Mouse (Mus musculus) forebrain, embryonic 16.5 days (tissue): ENCODE measurements around the gene Tmem131. TPM values are rescaled to one million over a fixed set of nuclear protein-coding genes. Genes with fewer than 3 reads are reported as not detected.

Source experiments
- ATAC-seq: fragments of 200-750 bp; cut with Nextera tagmentation; 2 replicates; pipeline ENCODE4 v1.8.0; 2017; ENCODE audit warnings: mild to moderate bottlenecking, moderate library complexity
- H3K27ac ChIP-seq: fragments of 300-500 bp; sonication (generic); 2 replicates; pipeline ENCODE4 v1.5.1; 2014; ENCODE audit warnings: low read length, control low read depth
- H3K27me3 ChIP-seq: fragments of 300-500 bp; sonication (generic); replicated peaks from 2 replicates; pipeline ENCODE4 v1.6.1; 2014; ENCODE audit warnings: low read length; ENCODE audit not compliant: control insufficient read depth, insufficient read depth
- H3K36me3 ChIP-seq: fragments of 300-500 bp; sonication (generic); 2 replicates; pipeline ENCODE4 v1.6.1; 2014; ENCODE audit not compliant: control insufficient read depth, insufficient read depth
- H3K4me1 ChIP-seq: fragments of 300-500 bp; sonication (generic); replicated peaks from 2 replicates; pipeline ENCODE4 v1.6.1; 2014; ENCODE audit warnings: low read length; ENCODE audit not compliant: control insufficient read depth, insufficient read depth
- H3K4me2 ChIP-seq: fragments of 300-500 bp; sonication (generic); 2 replicates; pipeline ENCODE4 v1.6.1; 2014; ENCODE audit warnings: mild to moderate bottlenecking, low read length, control low read depth
- H3K4me3 ChIP-seq: fragments of 300-500 bp; sonication (generic); replicated peaks from 2 replicates; pipeline ENCODE4 v1.5.1; 2014; ENCODE audit warnings: mild to moderate bottlenecking, low read length, control low read depth
- H3K9ac ChIP-seq: fragments of 300-500 bp; sonication (generic); replicated peaks from 2 replicates; pipeline ENCODE4 v1.6.1; 2014; ENCODE audit warnings: low read depth, low read length, control low read depth
- H3K9me3 ChIP-seq: fragments of 300-500 bp; sonication (generic); 2 replicates; pipeline ENCODE4 v1.6.1; 2016; ENCODE audit warnings: low read length; ENCODE audit not compliant: control insufficient read depth
- WGBS: fragments of 180-500 bp; shearing (Covaris S2); extraction: QIAGEN DNeasy Blood & Tissue Kit; methylation state at CpG from one replicate; pipeline ENCODE4 v1.1.7; 2014; 5-methylcytosine and 5-hydroxymethylcytosine counted together
- polyA plus RNA-seq: library from polyadenylated mRNA; unstranded; fragments of >200 nt; fragmentation: Nextera tagmentation; extraction: Ambion mirVana; gene quantifications from 2 replicates; pipeline ENCODE4 v1.2.1, GENCODE M21; 2015

The Tmem131 gene
- polyA plus RNA-seq, 1 experiment from 2014 or later: 14.4 TPM

- H3K36me3 ChIP-seq: no peaks in the 10 kb centered on the region
- no peak overlapping the region for H3K4me2 ChIP-seq
- H3K27me3 ChIP-seq: no peaks in the 10 kb centered on the region
- peaks cover 9% of the 10 kb centered on the region for H3K4me1 ChIP-seq
- H3K4me3 ChIP-seq: no peak overlapping the region
- no peak overlapping the region for H3K9ac ChIP-seq
- no peak overlapping the region for H3K27ac ChIP-seq
- no peaks in the 10 kb centered on the region for H3K9me3 ChIP-seq
- ATAC-seq: no peak
- 40% methylated on average over 4 of the region's 4 CpGs for WGBS
These were observed 57.0 kb downstream of the Tmem131 start for GRCm38 (mm10) chr1:36886489-36886888.

GRCm38 (mm10) chr1:36884536-36884935, 58.9 kb downstream of the Tmem131 start:
- Histone ChIP-seq H3K27ac (no peak overlapping the region), H3K4me2 (no peak overlapping the region), H3K4me1 (peaks cover 5% of the 10 kb centered on the region), H3K36me3 (peaks cover 7% of the 10 kb centered on the region; the same call in 1 of the 2 replicates), H3K27me3 (no peaks in the 10 kb centered on the region), H3K4me3 (no peak overlapping the region), H3K9ac (no peak overlapping the region), H3K9me3 (no peaks in the 10 kb centered on the region)
- ATAC-seq: no peak
- WGBS: 74% methylated on average over 3 of the region's 3 CpGs

DNA sequence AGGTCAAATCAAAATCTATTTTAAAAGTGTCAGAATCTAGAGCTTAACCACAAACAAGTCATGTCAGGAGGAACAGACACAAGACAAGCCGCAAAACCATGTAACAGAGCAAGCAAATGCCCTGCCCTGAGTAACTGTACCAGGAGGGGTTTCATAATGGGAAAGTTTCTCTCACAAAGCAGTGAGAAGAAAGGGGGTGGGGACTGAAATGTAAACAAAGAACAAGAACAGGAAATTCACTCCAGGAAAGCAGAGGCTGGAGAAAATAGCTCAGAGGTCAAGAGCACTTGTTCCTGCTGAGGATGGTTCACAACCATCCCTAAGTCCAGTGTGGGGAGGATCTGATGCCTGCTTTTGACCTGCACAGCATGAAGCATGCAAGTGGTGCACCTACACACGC, 59.7 kb downstream of the Tmem131 start:
- ATAC-seq: no peak
- no peaks in the 10 kb centered on the region for H3K9me3 ChIP-seq
- no peak overlapping the region for H3K4me3 ChIP-seq
- H3K27ac ChIP-seq: no peak overlapping the region
- H3K4me1 ChIP-seq: peaks cover 6% of the 10 kb centered on the region
- no peak overlapping the region for H3K9ac ChIP-seq
- no peak overlapping the region for H3K4me2 ChIP-seq
- peaks cover 7% of the 10 kb centered on the region; the same call in 1 of the 2 replicates for H3K36me3 ChIP-seq
- 63% methylated on average over 2 of the region's 2 CpGs for whole genome bisulfite sequencing
- no peaks in the 10 kb centered on the region for H3K27me3 ChIP-seq

GRCm38 (mm10) chr1:36879154-36879553, 64.3 kb downstream of the Tmem131 start:
- Histone ChIP-seq H3K4me1 (peaks cover 8% of the 10 kb centered on the region; the same call in 1 of the 2 replicates), H3K36me3 (peaks cover 7% of the 10 kb centered on the region; the same call in 1 of the 2 replicates), H3K27me3 (no peaks in the 10 kb centered on the region), H3K4me3 (no peak overlapping the region), H3K27ac (no peak overlapping the region), H3K9me3 (no peaks in the 10 kb centered on the region), H3K9ac (no peak overlapping the region), H3K4me2 (no peak overlapping the region)
- 33% methylated on average over 1 of the region's 1 CpGs for WGBS
- 0 out of 2 replicates have a peak, but pooled peaks have one; percentile 31 for ATAC-seq

- Histone ChIP-seq H3K4me2 (no peak overlapping the region), H3K9ac (no peak overlapping the region), H3K36me3 (peaks cover 7% of the 10 kb centered on the region; the same call in 1 of the 2 replicates), H3K27me3 (no peaks in the 10 kb centered on the region), H3K27ac (no peak overlapping the region), H3K9me3 (no peaks in the 10 kb centered on the region), H3K4me3 (no peak overlapping the region), H3K4me1 (peaks cover 5% of the 10 kb centered on the region; the same call in 1 of the 2 replicates)
- 59% methylated on average over 1 of the region's 1 CpGs for WGBS
- no peak for ATAC-seq
These were observed 66.3 kb downstream of the Tmem131 start for GRCm38 (mm10) chr1:36877126-36877525.

GRCm38 (mm10) chr1:36874874-36875561, 68.4 kb downstream of the Tmem131 start:
- Histone ChIP-seq H3K36me3 (0 out of 2 replicates have a peak, but pooled peaks cover 2% of the 10 kb centered on the region), H3K9me3 (no peaks in the 10 kb centered on the region), H3K27me3 (no peaks in the 10 kb centered on the region), H3K4me2 (no peak overlapping the region), H3K9ac (no peak overlapping the region), H3K4me3 (no peak overlapping the region), H3K4me1 (peaks cover 5% of the 10 kb centered on the region; the same call in 1 of the 2 replicates), H3K27ac (no peak overlapping the region)
- ATAC-seq: no peak
- WGBS: 77% methylated on average over 8 of the region's 8 CpGs

DNA sequence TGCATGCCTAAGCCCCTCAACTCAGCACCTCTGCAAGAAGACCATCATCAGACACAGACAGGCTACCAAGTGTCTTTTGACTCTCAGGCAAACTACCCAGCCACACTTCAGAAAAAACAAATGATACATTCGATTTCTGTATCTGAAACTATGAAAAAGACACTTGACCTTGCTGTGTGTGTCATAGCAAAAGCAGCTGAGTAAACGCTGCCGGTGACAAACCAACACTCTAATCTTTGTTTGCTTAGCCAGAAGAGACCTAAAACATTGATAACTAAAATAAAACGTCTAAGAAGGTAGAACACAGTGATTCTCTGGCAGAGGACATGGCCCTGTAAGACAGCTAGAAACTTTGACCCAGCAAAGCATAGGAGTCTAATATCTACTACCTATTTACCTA, 72.2 kb downstream of the Tmem131 start:
- H3K9me3 ChIP-seq: no peaks in the 10 kb centered on the region

GRCm38 (mm10) chr1:36870518-36870917, 72.9 kb downstream of the Tmem131 start:
- H3K4me2 ChIP-seq: no peak overlapping the region
- H3K4me1 ChIP-seq: no peaks in the 10 kb centered on the region
- H3K9ac ChIP-seq: no peak overlapping the region
- H3K27me3 ChIP-seq: no peaks in the 10 kb centered on the region
- no peak for ATAC-seq
- WGBS: 81% methylated on average over 1 of the region's 1 CpGs
- H3K4me3 ChIP-seq: no peak overlapping the region
- no peaks in the 10 kb centered on the region for H3K9me3 ChIP-seq
- no peak overlapping the region for H3K27ac ChIP-seq
- 0 out of 2 replicates have a peak, but pooled peaks cover 2% of the 10 kb centered on the region for H3K36me3 ChIP-seq

More for the DNA sequence above, 72.2 kb downstream of the Tmem131 start:
- no peaks in the 10 kb centered on the region for H3K4me1 ChIP-seq
- no peaks in the 10 kb centered on the region for H3K27me3 ChIP-seq
- no peak overlapping the region for H3K4me3 ChIP-seq
- 88% methylated on average over 4 of the region's 4 CpGs for WGBS
- no peak overlapping the region for H3K4me2 ChIP-seq
- ATAC-seq: no peak
- H3K9ac ChIP-seq: no peak overlapping the region
- no peak overlapping the region for H3K27ac ChIP-seq
- H3K36me3 ChIP-seq: 0 out of 2 replicates have a peak, but pooled peaks cover 2% of the 10 kb centered on the region

DNA sequence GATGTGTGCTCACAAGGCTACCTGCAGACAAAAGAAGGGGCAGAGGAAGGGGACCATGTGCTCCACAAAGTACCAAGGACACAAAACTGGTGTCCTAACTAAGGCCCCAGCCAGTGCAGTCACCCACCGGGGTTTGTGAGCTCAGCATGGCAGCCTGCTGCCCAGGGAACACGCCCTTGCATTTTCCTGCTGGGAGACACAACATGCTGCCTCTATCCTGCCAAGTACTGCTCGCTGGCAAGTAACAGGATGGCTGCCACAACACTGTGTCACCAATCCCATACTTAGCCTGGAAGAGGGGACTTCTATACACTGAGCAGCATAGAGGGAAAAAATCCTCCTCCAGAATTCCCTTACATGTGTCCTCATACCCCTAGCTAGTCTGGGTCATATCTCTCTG, 78.7 kb downstream of the Tmem131 start:
- WGBS: 47% methylated on average over 3 of the region's 3 CpGs

More for the DNA sequence above, 78.7 kb downstream of the Tmem131 start:
- H3K27ac ChIP-seq: peak overlapping the region; percentile 30; the same call in 1 of the 2 replicates
- H3K9me3 ChIP-seq: no peaks in the 10 kb centered on the region
- peak; percentile 78 for ATAC-seq
- no peaks in the 10 kb centered on the region for H3K27me3 ChIP-seq
- H3K4me1 ChIP-seq: peaks cover 20% of the 10 kb centered on the region
- H3K4me2 ChIP-seq: no peak overlapping the region
- H3K4me3 ChIP-seq: no peak overlapping the region
- no peaks in the 10 kb centered on the region for H3K36me3 ChIP-seq
- no peak overlapping the region for H3K9ac ChIP-seq
